Mouse (Mus musculus): ENCODE data around the gene Evc. TPM values are rescaled to one million over a fixed set of nuclear protein-coding genes. Genes with fewer than 3 reads are reported as not detected.

Evc gene
- polyA plus RNA-seq (2016; fragmentation: Nextera tagmentation; extraction: Ambion mirVana) = 23.4 and 24.2 TPM in 2 replicates

GRCm38 (mm10) chr5:37336485-37337105 lies at the start of gene Evc:
Gene Evc (minus strand): TSS chr5:37336894.
- H3K4me2 ChIP-seq = peak within 1 kb of the TSS; percentile 87
- peak within 1 kb of the TSS; percentile 59 for H3K27ac ChIP-seq

DNA sequence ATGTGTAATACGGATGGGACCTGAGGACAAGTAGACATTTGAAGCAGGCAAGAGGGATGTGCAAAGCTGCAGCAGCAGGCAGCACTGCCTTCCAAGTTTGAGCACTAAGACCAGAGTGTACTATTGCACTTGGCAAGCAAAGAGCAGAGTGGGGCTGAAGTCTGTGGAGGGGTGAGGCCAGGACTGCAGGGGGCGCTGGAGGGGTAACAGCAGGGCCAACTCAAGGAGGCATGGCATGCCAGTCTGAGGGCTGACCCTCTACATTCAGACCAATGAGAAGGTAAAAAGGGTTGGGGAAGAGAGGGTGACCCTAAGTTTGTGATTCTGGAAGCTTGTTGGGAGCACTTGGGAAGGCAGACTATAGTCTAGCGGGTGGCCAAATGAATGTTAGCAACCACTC lies 46.9 kb upstream of the Evc start:
- Histone ChIP-seq H3K4me1 (no peaks in the 10 kb centered on the region), H3K36me3 (replicated peaks) (peaks cover 57% of the 10 kb centered on the region), H3K27me3 (no peaks in the 10 kb centered on the region), H3K9ac (no peak overlapping the region), H3K9me3 (no peaks in the 10 kb centered on the region), H3K4me3 (replicated peaks) (no peak overlapping the region), H3K27ac (no peak overlapping the region), H3K4me2 (no peak overlapping the region)
- WGBS = 86% methylated on average over 3 of the region's 3 CpGs
- no peak for ATAC-seq (ENCODE audit: low FRiP score)

More at GRCm38 (mm10) chr5:37336485-37337105, at the start of gene Evc:
- Histone ChIP-seq H3K36me3 (replicated peaks) (peaks cover 11% of the 10 kb centered on the region), H3K9ac (peak within 1 kb of the TSS; percentile 77), H3K4me1 (peaks cover 48% of the 10 kb centered on the region), H3K27me3 (peaks cover 13% of the 10 kb centered on the region), H3K4me3 (replicated peaks) (peak within 1 kb of the TSS; percentile 70), H3K9me3 (no peaks in the 10 kb centered on the region)
- ATAC-seq (ENCODE audit: low FRiP score) = peak; percentile 82
- under 1% methylated on average over 46 of the region's 48 CpGs for WGBS

DNA sequence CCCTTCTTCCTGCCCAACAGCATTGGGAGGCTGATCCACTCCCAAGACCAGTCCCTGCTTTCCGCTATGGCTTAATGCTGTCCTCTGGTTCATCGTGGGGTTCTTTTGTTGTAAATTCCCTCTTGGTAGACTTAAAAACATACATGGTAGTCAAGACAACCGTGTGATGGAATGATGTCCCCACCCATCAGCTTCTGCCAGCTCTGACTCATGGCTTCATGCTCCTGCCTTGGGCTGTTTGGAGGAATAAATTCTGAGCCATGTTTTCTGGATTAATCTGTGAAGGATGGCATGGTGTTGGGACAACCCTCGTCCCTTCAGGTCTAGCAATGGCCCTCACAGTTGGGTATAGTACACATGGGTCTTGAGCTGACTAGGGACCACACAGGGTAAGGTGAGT lies 43.9 kb upstream of the Evc start:
- WGBS = 81% methylated on average over 4 of the region's 4 CpGs
- no peak overlapping the region for H3K27ac ChIP-seq
- no peak for ATAC-seq (ENCODE audit: low FRiP score)

GRCm38 (mm10) chr5:37377376-37377775 lies 40.7 kb upstream of the Evc start:
- H3K27me3 ChIP-seq = no peaks in the 10 kb centered on the region
- H3K9me3 ChIP-seq = no peaks in the 10 kb centered on the region
- ATAC-seq (ENCODE audit: low FRiP score) = no peak
- WGBS = 87% methylated on average over 7 of the region's 7 CpGs
- H3K27ac ChIP-seq = no peak overlapping the region
- no peak overlapping the region for H3K4me3 ChIP-seq (replicated peaks)
- H3K4me2 ChIP-seq = no peak overlapping the region
- no peak overlapping the region for H3K9ac ChIP-seq
- no peaks in the 10 kb centered on the region for H3K4me1 ChIP-seq
- peaks cover 21% of the 10 kb centered on the region; the same call in 1 of the 2 replicates for H3K36me3 ChIP-seq (replicated peaks)

More for the DNA sequence above, 43.9 kb upstream of the Evc start:
- no peaks in the 10 kb centered on the region for H3K27me3 ChIP-seq
- no peak overlapping the region for H3K4me3 ChIP-seq (replicated peaks)
- no peaks in the 10 kb centered on the region for H3K9me3 ChIP-seq
- no peaks in the 10 kb centered on the region for H3K4me1 ChIP-seq
- H3K4me2 ChIP-seq = no peak overlapping the region
- H3K36me3 ChIP-seq (replicated peaks) = peaks cover 34% of the 10 kb centered on the region
- no peak overlapping the region for H3K9ac ChIP-seq

- 94% methylated on average over 8 of the region's 8 CpGs for WGBS
- Histone ChIP-seq H3K4me1 (no peaks in the 10 kb centered on the region), H3K9me3 (no peaks in the 10 kb centered on the region), H3K4me3 (replicated peaks) (no peak overlapping the region), H3K27ac (no peak overlapping the region), H3K9ac (no peak overlapping the region), H3K4me2 (no peak overlapping the region), H3K27me3 (no peaks in the 10 kb centered on the region), H3K36me3 (replicated peaks) (peaks cover 24% of the 10 kb centered on the region)
- no peak for ATAC-seq (ENCODE audit: low FRiP score)
These were observed 32.1 kb upstream of the Evc start for GRCm38 (mm10) chr5:37368796-37369195.

DNA sequence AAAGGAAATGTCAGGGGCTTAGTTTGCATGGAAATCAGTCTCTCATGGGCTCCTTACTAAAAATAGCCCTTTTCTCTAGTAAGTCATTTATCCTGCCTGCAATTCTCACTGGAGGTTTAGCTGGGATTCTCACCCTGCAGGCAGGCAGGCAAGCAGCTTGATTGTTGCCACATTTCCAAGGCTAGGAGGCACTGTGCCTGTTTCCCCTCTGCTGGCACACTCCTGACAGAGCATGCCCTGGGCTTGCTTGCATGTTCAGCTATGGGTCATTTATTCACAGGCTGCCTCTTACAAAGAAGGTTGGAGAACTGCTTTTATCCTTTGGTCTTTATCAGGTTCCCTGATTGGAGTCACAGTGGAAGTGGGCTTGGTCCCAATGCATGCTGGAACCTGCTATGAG lies 29.1 kb upstream of the Evc start:
- H3K9ac ChIP-seq = no peak overlapping the region
- H3K9me3 ChIP-seq = no peaks in the 10 kb centered on the region
- H3K4me3 ChIP-seq (replicated peaks) = no peak overlapping the region
- H3K27ac ChIP-seq = 0 out of 2 replicates have a peak overlapping the region, but pooled peaks have one; percentile 42
- H3K4me2 ChIP-seq = no peak overlapping the region
- no peak for ATAC-seq (ENCODE audit: low FRiP score)
- no peaks in the 10 kb centered on the region for H3K27me3 ChIP-seq
- H3K4me1 ChIP-seq = no peaks in the 10 kb centered on the region
- 0 out of 2 replicates have a peak, but pooled peaks cover 8% of the 10 kb centered on the region for H3K36me3 ChIP-seq (replicated peaks)

GRCm38 (mm10) chr5:37363284-37363683 lies 26.6 kb upstream of the Evc start:
- Histone ChIP-seq H3K9me3 (no peaks in the 10 kb centered on the region), H3K4me2 (no peak overlapping the region), H3K27me3 (no peaks in the 10 kb centered on the region), H3K4me3 (replicated peaks) (no peak overlapping the region), H3K9ac (no peak overlapping the region), H3K27ac (no peak overlapping the region), H3K36me3 (replicated peaks) (0 out of 2 replicates have a peak, but pooled peaks cover 10% of the 10 kb centered on the region), H3K4me1 (no peaks in the 10 kb centered on the region)
- no peak for ATAC-seq (ENCODE audit: low FRiP score)
- WGBS = 91% methylated on average over 5 of the region's 5 CpGs

DNA sequence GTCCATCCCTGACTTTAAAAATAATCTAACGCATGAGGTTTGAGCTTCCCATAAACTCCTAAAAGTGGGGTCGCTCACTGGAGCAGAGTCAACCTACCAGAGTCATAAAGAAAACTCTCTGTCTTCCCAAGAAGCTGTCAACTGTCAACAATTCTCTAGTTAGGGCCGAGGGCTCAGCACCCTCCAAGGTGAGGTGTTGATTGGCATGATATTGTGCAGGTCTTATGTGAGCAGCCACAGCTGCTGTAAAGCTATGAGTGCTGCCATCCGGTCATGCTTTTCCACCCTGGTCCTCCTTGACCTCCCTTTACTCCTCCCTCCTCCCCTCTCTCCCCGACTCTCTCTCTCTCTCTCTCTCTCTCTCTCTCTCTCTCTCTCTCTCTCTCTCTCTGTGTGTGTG lies 25.9 kb upstream of the Evc start:
- no peaks in the 10 kb centered on the region for H3K4me1 ChIP-seq
- H3K4me2 ChIP-seq = no peak overlapping the region
- H3K9me3 ChIP-seq = no peaks in the 10 kb centered on the region
- H3K9ac ChIP-seq = no peak overlapping the region
- WGBS = 85% methylated on average over 5 of the region's 5 CpGs
- H3K4me3 ChIP-seq (replicated peaks) = no peak overlapping the region
- H3K27ac ChIP-seq = no peak overlapping the region
- ATAC-seq (ENCODE audit: low FRiP score) = no peak
- 0 out of 2 replicates have a peak, but pooled peaks cover 10% of the 10 kb centered on the region for H3K36me3 ChIP-seq (replicated peaks)
- no peaks in the 10 kb centered on the region for H3K27me3 ChIP-seq

DNA sequence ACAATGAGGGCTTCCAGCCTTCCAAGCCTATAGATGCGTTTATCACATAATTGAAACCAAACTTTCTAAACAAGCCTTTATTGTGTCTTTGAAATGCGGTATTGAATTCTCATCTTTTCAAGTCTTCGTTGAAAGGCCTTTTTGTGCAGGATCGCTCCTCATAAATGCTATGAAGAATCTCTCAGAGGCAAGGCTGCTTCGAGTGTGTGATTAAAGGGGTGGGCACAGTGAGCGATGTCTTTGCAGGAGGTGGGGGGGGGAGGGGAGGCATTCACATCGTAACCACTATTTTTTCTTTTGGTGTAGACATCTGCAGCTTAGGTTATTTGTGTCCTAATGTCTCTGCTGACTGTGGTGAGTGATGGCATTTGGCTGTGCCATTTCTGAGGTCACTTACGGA lies 19.3 kb upstream of the Evc start:
- no peak overlapping the region for H3K4me3 ChIP-seq (replicated peaks)
- no peak for ATAC-seq (ENCODE audit: low FRiP score)
- no peaks in the 10 kb centered on the region for H3K27me3 ChIP-seq
- no peaks in the 10 kb centered on the region for H3K9me3 ChIP-seq
- peaks cover 25% of the 10 kb centered on the region for H3K36me3 ChIP-seq (replicated peaks)
- H3K27ac ChIP-seq = no peak overlapping the region
- 34% methylated on average over 8 of the region's 8 CpGs for WGBS
- no peak overlapping the region for H3K9ac ChIP-seq
- no peak overlapping the region for H3K4me2 ChIP-seq
- peaks cover 9% of the 10 kb centered on the region; the same call in 1 of the 2 replicates for H3K4me1 ChIP-seq

GRCm38 (mm10) chr5:37354385-37354784 lies 17.7 kb upstream of the Evc start:
- peaks cover 37% of the 10 kb centered on the region for H3K36me3 ChIP-seq (replicated peaks)
- H3K27me3 ChIP-seq = no peaks in the 10 kb centered on the region
- no peak overlapping the region for H3K27ac ChIP-seq
- WGBS = 78% methylated on average over 4 of the region's 4 CpGs
- no peak for ATAC-seq (ENCODE audit: low FRiP score)
- no peak overlapping the region for H3K4me3 ChIP-seq (replicated peaks)
- no peak overlapping the region for H3K4me2 ChIP-seq
- no peaks in the 10 kb centered on the region for H3K9me3 ChIP-seq
- H3K9ac ChIP-seq = no peak overlapping the region
- H3K4me1 ChIP-seq = peaks cover 9% of the 10 kb centered on the region; the same call in 1 of the 2 replicates

DNA sequence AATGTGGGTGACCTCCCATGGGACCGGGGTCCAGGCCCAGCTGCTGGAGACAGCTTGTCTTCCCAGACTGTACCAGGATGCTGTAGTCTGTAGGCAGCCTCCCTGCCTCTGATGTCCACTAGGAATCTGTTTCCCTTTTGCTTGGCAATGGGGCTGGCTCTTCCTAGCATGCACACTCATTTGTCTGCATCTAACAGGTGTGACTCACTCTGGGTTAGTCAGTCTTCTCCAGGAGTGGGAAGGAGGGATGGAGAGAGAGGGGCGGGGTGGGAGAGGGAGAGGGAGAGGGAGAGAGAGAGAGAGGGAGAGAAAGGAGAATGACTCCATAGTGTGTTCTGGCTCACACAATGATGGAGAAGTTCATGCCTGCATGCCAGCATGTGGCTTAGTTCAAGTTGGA lies 15.1 kb upstream of the Evc start:
- WGBS = 93% methylated on average over 2 of the region's 2 CpGs
- Histone ChIP-seq H3K4me3 (replicated peaks) (no peak overlapping the region), H3K36me3 (replicated peaks) (peaks cover 44% of the 10 kb centered on the region), H3K9me3 (no peaks in the 10 kb centered on the region), H3K27me3 (no peaks in the 10 kb centered on the region), H3K4me2 (no peak overlapping the region), H3K27ac (no peak overlapping the region), H3K9ac (no peak overlapping the region), H3K4me1 (peaks cover 9% of the 10 kb centered on the region; the same call in 1 of the 2 replicates)
- no peak for ATAC-seq (ENCODE audit: low FRiP score)

DNA sequence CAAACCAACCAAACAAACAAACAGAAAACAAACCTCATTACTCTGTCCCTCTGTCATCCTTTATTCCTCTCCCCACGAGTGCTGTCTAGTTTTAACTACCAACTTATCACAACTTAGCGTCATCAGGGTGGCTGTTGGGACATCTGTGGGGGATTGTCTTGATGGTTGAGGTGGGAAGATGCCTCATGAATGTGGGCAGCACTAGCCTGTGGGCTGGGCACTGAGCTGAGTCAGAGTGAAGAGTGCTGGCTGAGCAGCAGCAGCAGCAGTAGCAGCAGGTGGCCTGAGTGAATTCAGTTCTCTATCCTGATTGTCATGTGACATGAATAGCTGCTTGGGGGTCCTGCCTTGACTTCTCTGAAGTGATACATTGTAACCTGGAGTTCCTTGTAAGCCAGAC lies 7.3 kb upstream of the Evc start:
- Histone ChIP-seq H3K27me3 (no peaks in the 10 kb centered on the region), H3K4me1 (peaks cover 5% of the 10 kb centered on the region; the same call in 1 of the 2 replicates), H3K27ac (no peak overlapping the region), H3K9ac (no peak overlapping the region), H3K9me3 (no peaks in the 10 kb centered on the region), H3K4me2 (no peak overlapping the region), H3K36me3 (replicated peaks) (peaks cover 11% of the 10 kb centered on the region), H3K4me3 (replicated peaks) (no peak overlapping the region)
- 88% methylated on average over 2 of the region's 2 CpGs for WGBS
- ATAC-seq (ENCODE audit: low FRiP score) = no peak

DNA sequence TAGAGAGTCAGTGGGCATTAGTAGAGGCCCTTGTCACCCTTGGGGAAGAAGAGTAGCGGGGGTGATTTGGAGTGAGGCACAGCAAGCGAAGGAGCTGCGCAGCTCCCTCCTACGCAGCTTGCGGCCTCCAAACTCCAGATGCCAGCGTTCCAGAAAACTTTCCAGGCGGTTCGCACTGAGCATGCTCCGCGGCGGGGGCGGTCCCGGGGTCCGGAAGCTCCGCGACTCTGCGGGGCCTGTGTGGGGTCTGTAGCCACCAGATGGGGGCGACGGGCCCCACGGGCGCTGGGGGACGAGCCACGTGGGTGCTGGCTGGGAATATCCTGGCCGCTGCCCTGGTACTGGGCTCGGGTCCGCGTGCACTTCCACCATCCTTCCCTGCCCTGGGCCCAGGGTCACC lies 1.6 kb upstream of the Evc start, which contains the start of gene Evc2:
Gene Evc2, plus strand, starts transcription at position 212 of the 400 bp plus-strand sequence.
- Histone ChIP-seq H3K27ac (peak within 1 kb of the TSS; percentile 21; the same call in 1 of the 2 replicates), H3K4me1 (peaks cover 48% of the 10 kb centered on the region), H3K4me2 (peak within 1 kb of the TSS; percentile 87), H3K9me3 (no peaks in the 10 kb centered on the region), H3K36me3 (replicated peaks) (0 out of 2 replicates have a peak, but pooled peaks cover 4% of the 10 kb centered on the region), H3K27me3 (peaks cover 13% of the 10 kb centered on the region), H3K4me3 (replicated peaks) (peak within 1 kb of the TSS; percentile 51), H3K9ac (peak within 1 kb of the TSS; percentile 59)
- peak; percentile 83 for ATAC-seq (ENCODE audit: low FRiP score)
- WGBS = under 1% methylated on average over 27 of the region's 27 CpGs

Measured in forebrain, embryonic 12.5 days (tissue).